In genomic region chr7:130288719-130289427, GRCm38 (mm10) we compare ENCODE assay signal across 9 mouse cellular contexts.
DNase-seq lines count a peak whose midpoint lies in the region; ATAC-seq and TF ChIP-seq lines count a peak whose summit lies in the region.
"Had no signal": no experiment of that assay in that cellular context is flagged by ENCODE, and none has a peak within 500 bp of the region (broad histone marks: within the 10 kb centered on the region; RNA-seq: fewer than 3 reads in every experiment).

No protein-coding gene starts in this region.

- 43% methylated on average over 11 of the region's 11 CpGs for WGBS in forebrain, postnatal 0 days

- no peak overlapping the region for H3K9ac ChIP-seq in forebrain, postnatal 0 days

- H3K27me3 ChIP-seq in forebrain, postnatal 0 days (ENCODE audit: insufficient read depth, low read length): no peaks in the 10 kb centered on the region

- no peaks in the 10 kb centered on the region for H3K36me3 ChIP-seq in forebrain, postnatal 0 days (ENCODE audit: insufficient read depth)

- H3K27ac ChIP-seq in forebrain, postnatal 0 days (ENCODE audit: low read depth, low read length): no peak overlapping the region

- no peak for TF ChIP-seq CTCF in forebrain, postnatal 0 days (IDR thresholded peaks at IDR 0.05; ENCODE audit: low read depth)

- no peaks in the 10 kb centered on the region for H3K9me3 ChIP-seq in forebrain, postnatal 0 days (ENCODE audit: low read length)

- H3K4me1 ChIP-seq in forebrain, postnatal 0 days (ENCODE audit: insufficient read depth): peaks cover 4% of the 10 kb centered on the region; the same call in 1 of the 2 replicates

- peak overlapping the region; percentile 6; the same call in 1 of the 2 replicates for H3K4me2 ChIP-seq in forebrain, postnatal 0 days (ENCODE audit: low read depth)

- peak; percentile 13 for DNase-seq in gastrocnemius, adult 18-20 months (ENCODE audit: low spot score)
- no peak for DNase-seq in gastrocnemius, postnatal 36 days
- peak; percentile 83 for DNase-seq in Muller cell, postnatal 12 days (ENCODE audit: inconsistent ontology term)
- no peak for DNase-seq in forebrain, postnatal 0 days
- peak; percentile 65 for DNase-seq in lung, postnatal 14 days
- DNase-seq in frontal cortex, postnatal 36 days (ENCODE audit: low spot score in 2 of 2): no peak
- DNase-seq in spleen, postnatal 4 days (ENCODE audit: low spot score in 2 of 2): no peak
- no peak for DNase-seq in cerebellum, adult 9-10 months

- no peak overlapping the region for H3K4me3 ChIP-seq in forebrain, postnatal 0 days (ENCODE audit: low read depth, low read length)
- H3K4me3 ChIP-seq: myocyte had no signal

- intact Hi-C loops in gastrocnemius, postnatal 36 days (cut with DNase I): no loop called here

- ATAC-seq in forebrain, postnatal 0 days: no peak

Comparison
In these comparisons a context has a peak if more than half of its experiments do, and no peak if none do; other contexts are left out.
1. DNase-seq: peak in gastrocnemius, adult 18-20 months (single experiment), Muller cell, postnatal 12 days (single experiment) and lung, postnatal 14 days (single experiment); none in gastrocnemius, postnatal 36 days (0 of 2), forebrain, postnatal 0 days (single experiment), frontal cortex, postnatal 36 days (0 of 2), spleen, postnatal 4 days (0 of 2) and cerebellum, adult 9-10 months (single experiment).